8 mouse cellular contexts compared by ENCODE assay signal in the genomic region with DNA sequence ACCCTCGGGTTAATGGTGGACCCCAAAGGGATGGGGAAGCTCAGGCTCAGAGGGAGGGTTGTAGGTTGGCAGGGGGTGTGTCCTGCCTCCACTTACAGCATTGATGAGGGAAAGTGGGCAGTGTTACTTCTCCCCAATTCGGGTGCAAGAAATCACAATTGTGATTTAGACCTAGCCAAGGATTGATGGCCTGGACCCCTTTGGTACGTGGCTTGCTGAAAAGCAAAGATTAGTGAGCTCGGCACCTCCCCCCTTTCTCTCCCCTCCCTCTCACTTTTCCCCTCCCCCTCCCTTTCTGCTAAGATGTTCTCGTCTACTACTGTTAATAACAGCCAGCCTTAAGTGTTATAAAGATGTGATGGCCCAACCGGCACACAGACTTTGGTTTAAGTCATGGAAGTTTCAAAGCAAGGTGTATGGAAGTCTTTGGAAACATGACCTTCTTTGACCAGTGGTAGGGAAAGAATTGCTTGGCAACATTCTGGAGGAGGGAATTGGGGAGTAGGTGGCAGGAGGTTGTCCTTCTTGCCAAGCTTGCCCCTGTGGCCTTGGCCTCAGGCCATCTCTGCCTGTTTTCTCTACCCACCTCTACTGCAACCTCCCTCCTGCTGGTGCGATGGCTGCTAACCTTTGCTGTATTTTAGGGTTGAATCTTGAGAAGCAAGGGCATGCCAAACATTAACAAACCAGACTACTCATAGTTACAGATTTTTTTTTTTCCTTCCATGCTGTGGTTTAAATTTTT. TPM values are rescaled to one million over a fixed set of nuclear protein-coding genes. Genes with fewer than 3 reads are reported as not detected.
DNase-seq lines count a peak whose midpoint lies in the region; ATAC-seq lines count a peak whose summit lies in the region.

No protein-coding gene starts in this region.

- WGBS in heart, embryonic 12.5 days = 5% methylated on average over 7 of the region's 7 CpGs
- 3% methylated on average over 7 of the region's 7 CpGs for WGBS in embryonic facial prominence, embryonic 13.5 days
- 3% methylated on average over 7 of the region's 7 CpGs for WGBS in midbrain, embryonic 13.5 days

- H3K27me3 ChIP-seq in heart, embryonic 12.5 days (replicated peaks) = no peaks in the 10 kb centered on the region
- no peaks in the 10 kb centered on the region for H3K27me3 ChIP-seq in embryonic facial prominence, embryonic 13.5 days
- no peaks in the 10 kb centered on the region for H3K27me3 ChIP-seq in midbrain, embryonic 13.5 days

- H3K4me1 ChIP-seq in heart, embryonic 12.5 days (replicated peaks) = peaks cover 22% of the 10 kb centered on the region
- H3K4me1 ChIP-seq in embryonic facial prominence, embryonic 13.5 days = peaks cover 37% of the 10 kb centered on the region
- H3K4me1 ChIP-seq in midbrain, embryonic 13.5 days (replicated peaks) = peaks cover 56% of the 10 kb centered on the region

- peak overlapping the region; percentile 71 for H3K4me2 ChIP-seq in heart, embryonic 12.5 days
- H3K4me2 ChIP-seq in embryonic facial prominence, embryonic 13.5 days = peak overlapping the region; percentile 77
- H3K4me2 ChIP-seq in midbrain, embryonic 13.5 days (replicated peaks) = peak overlapping the region; percentile 81

- DNase-seq in heart, postnatal 4 days = no peak
- peak; percentile 44 for DNase-seq in adipocyte (ENCODE audit: low spot score)
- peak; percentile 93 for DNase-seq in kidney, adult 9 months
- DNase-seq in ovary, postnatal 14 days (ENCODE audit: low spot score) = no peak
- no peak for DNase-seq in layer of hippocampus, adult 8-10 months (ENCODE audit: low spot score in 2 of 2)

- H3K9ac ChIP-seq in heart, embryonic 12.5 days = peak overlapping the region; percentile 94
- H3K9ac ChIP-seq in embryonic facial prominence, embryonic 13.5 days = peak overlapping the region; percentile 95
- H3K9ac ChIP-seq in midbrain, embryonic 13.5 days (replicated peaks) = peak overlapping the region; percentile 97

- no peak for ATAC-seq in heart, embryonic 12.5 days (ENCODE audit: insufficient number of reproducible peaks, low FRiP score)
- no peak for ATAC-seq in embryonic facial prominence, embryonic 13.5 days (ENCODE audit: insufficient number of reproducible peaks, insufficient read depth, low FRiP score, low TSS enrichment, low read depth)
- no peak for ATAC-seq in midbrain, embryonic 13.5 days

- peak overlapping the region; percentile 94 for H3K4me3 ChIP-seq in heart, embryonic 12.5 days
- H3K4me3 ChIP-seq in embryonic facial prominence, embryonic 13.5 days = peak overlapping the region; percentile 96
- peak overlapping the region; percentile 69 for H3K4me3 ChIP-seq in midbrain, embryonic 13.5 days (replicated peaks)

- H3K27ac ChIP-seq in heart, embryonic 12.5 days (ENCODE audit: poor library complexity, severe bottlenecking) = peak overlapping the region; percentile 98
- peak overlapping the region; percentile 98 for H3K27ac ChIP-seq in embryonic facial prominence, embryonic 13.5 days
- peak overlapping the region; percentile 99 for H3K27ac ChIP-seq in midbrain, embryonic 13.5 days

- H3K36me3 ChIP-seq in heart, embryonic 12.5 days = peaks cover 4% of the 10 kb centered on the region; the same call in 1 of the 2 replicates
- H3K36me3 ChIP-seq in embryonic facial prominence, embryonic 13.5 days = no peaks in the 10 kb centered on the region
- H3K36me3 ChIP-seq in midbrain, embryonic 13.5 days = 0 out of 2 replicates have a peak, but pooled peaks cover 4% of the 10 kb centered on the region

- H3K9me3 ChIP-seq in heart, embryonic 12.5 days (replicated peaks) = no peaks in the 10 kb centered on the region
- H3K9me3 ChIP-seq in embryonic facial prominence, embryonic 13.5 days = no peaks in the 10 kb centered on the region
- H3K9me3 ChIP-seq in midbrain, embryonic 13.5 days = no peaks in the 10 kb centered on the region

RNA-seq across cellular contexts. Expression of a gene that starts 0.9 kb away (rescaled TPM):
- 108 and 111 TPM in 2 replicates for polyA plus RNA-seq in heart, embryonic 12.5 days (2016; fragmentation: Nextera tagmentation; extraction: Ambion mirVana)
- 100 to 1,000 TPM; 107 to 115 TPM for total RNA-seq in heart, postnatal 4 days (2021)
- 156 and 161 TPM in 2 replicates for polyA plus RNA-seq in embryonic facial prominence, embryonic 13.5 days (2015; fragmentation: Nextera tagmentation; extraction: Ambion mirVana)
- 455 and 504 TPM in 2 replicates for polyA plus RNA-seq in midbrain, embryonic 13.5 days (2015; fragmentation: Nextera tagmentation; extraction: Ambion mirVana)
- total RNA-seq in layer of hippocampus, adult 8-10 months (2022) = 100 to 1,000 TPM; 196 to 290 (median 240) TPM

Comparison
In these comparisons a context has a peak if more than half of its experiments do, and no peak if none do; other contexts are left out.
1. DNase-seq: peak in adipocyte (single experiment) and kidney, adult 9 months (single experiment); none in heart, postnatal 4 days (single experiment), ovary, postnatal 14 days (single experiment) and layer of hippocampus, adult 8-10 months (0 of 2).
2. Peak in every context shown above with its lines, with median percentiles within 50 percentile points of each other: H3K27ac ChIP-seq, H3K4me2 ChIP-seq, H3K4me3 ChIP-seq and H3K9ac ChIP-seq.